Mouse (Mus musculus) granulocyte monocyte progenitor cell, adult 5-6 weeks (primary cell): ENCODE measurements around the gene Gm47841. TPM values are rescaled to one million over a fixed set of nuclear protein-coding genes. Genes with fewer than 3 reads are reported as not detected.
A peak's percentile ranks its signal among the peaks of the same experiment; 100 is the strongest.

Source experiments
- ATAC-seq: replicated peaks from 2 replicates; pipeline ENCODE4 v1.8.0; 2016; ENCODE audit warnings: mild to moderate bottlenecking, moderate TSS enrichment, inconsistent platforms; ENCODE audit not compliant: poor library complexity, severe bottlenecking
- total RNA-seq, 2 experiments: library from RNA; stranded (forward) in 1 of 2; stranded (reverse) in 1 of 2; fragments of 200-712, 200-1000 nt in 1 of 2; fragments of >200 nt in 1 of 2; fragmentation: Nextera tagmentation in 1 of 2; gene quantifications; 2 replicates each; pipeline ENCODE4 v1.2.3; 2014 to 2017

Gene Gm47841
- total RNA-seq, 2 experiments from 2014 or later, result not detected

- peak; percentile 24; the same call in 1 of the 2 replicates for ATAC-seq
Observed at GRCm38 (mm10) chr15:101046527-101047193, 537 bp downstream of the Gm47841 start.

GRCm38 (mm10) chr15:101046039-101046526 is 1.1 kb downstream of the Gm47841 start:
- no peak for ATAC-seq

GRCm38 (mm10) chr15:101044531-101044930 is 2.7 kb downstream of the Gm47841 start:
- ATAC-seq, result no peak

GRCm38 (mm10) chr15:101042613-101043012 is 4.6 kb downstream of the Gm47841 start:
- ATAC-seq, result peak; percentile 55; the same call in 1 of the 2 replicates

- ATAC-seq, result no peak
Observed at GRCm38 (mm10) chr15:101041966-101042365, 5.2 kb downstream of the Gm47841 start.

GRCm38 (mm10) chr15:101039651-101040050 is 7.5 kb downstream of the Gm47841 start:
- 0 out of 2 replicates have a peak, but pooled peaks have one; percentile 25 for ATAC-seq

- ATAC-seq, result no peak
Observed at GRCm38 (mm10) chr15:101028960-101029359, 18.2 kb downstream of the Gm47841 start.

- ATAC-seq, result no peak
Observed at GRCm38 (mm10) chr15:101011352-101011751, 35.8 kb downstream of the Gm47841 start.

GRCm38 (mm10) chr15:101008386-101009010 is 38.7 kb downstream of the Gm47841 start:
- no peak for ATAC-seq

- no peak for ATAC-seq
Observed at GRCm38 (mm10) chr15:101007236-101007635, 40.0 kb downstream of the Gm47841 start.

- ATAC-seq, result peak; percentile 80
Observed at GRCm38 (mm10) chr15:101006251-101007040, 40.8 kb downstream of the Gm47841 start.

GRCm38 (mm10) chr15:101005717-101006116 is 41.5 kb downstream of the Gm47841 start:
- no peak for ATAC-seq

GRCm38 (mm10) chr15:101004538-101004937 is 42.7 kb downstream of the Gm47841 start:
- ATAC-seq, result no peak

- ATAC-seq, result no peak
Observed at GRCm38 (mm10) chr15:101002466-101002865, 44.7 kb downstream of the Gm47841 start.

GRCm38 (mm10) chr15:101001685-101002084 is 45.5 kb downstream of the Gm47841 start:
- ATAC-seq, result no peak

GRCm38 (mm10) chr15:100997090-100997489 is 50.1 kb downstream of the Gm47841 start:
- ATAC-seq, result peak; percentile 62

Other genes with a start within 250 kb of the Gm47841 start
- gene Scn8a, start 177.5 kb downstream of the Gm47841 start, total RNA-seq (2014; fragmentation: Nextera tagmentation), result not detected in 2 replicates
- gene Scn8a, start 177.5 kb downstream of the Gm47841 start, total RNA-seq (2017), result not detected in 2 replicates
- gene Fignl2, start 31.2 kb upstream of the Gm47841 start, total RNA-seq (2014; fragmentation: Nextera tagmentation), result not detected in 2 replicates
- gene Fignl2, start 31.2 kb upstream of the Gm47841 start, total RNA-seq (2017), result not detected in 2 replicates
- not detected in 2 replicates for gene Ankrd33, start 68.4 kb upstream of the Gm47841 start, total RNA-seq (2014; fragmentation: Nextera tagmentation)
- gene Ankrd33, start 68.4 kb upstream of the Gm47841 start, total RNA-seq (2017), result not detected in 2 replicates
- 0.30 TPM in 1 of 2 replicates, not detected in the other for gene Acvrl1, start 81.1 kb upstream of the Gm47841 start, total RNA-seq (2014; fragmentation: Nextera tagmentation)
- gene Acvrl1, start 81.1 kb upstream of the Gm47841 start, total RNA-seq (2017), result 0.73 and 2.7 TPM in 2 replicates
- 6.9 and 8.7 TPM in 2 replicates for gene Acvr1b, start 126.7 kb upstream of the Gm47841 start, total RNA-seq (2014; fragmentation: Nextera tagmentation)
- gene Acvr1b, start 126.7 kb upstream of the Gm47841 start, total RNA-seq (2017), result 6.9 and 9.9 TPM in 2 replicates
- 3.2 and 4.1 TPM in 2 replicates for gene Grasp, start 176.8 kb upstream of the Gm47841 start, total RNA-seq (2014; fragmentation: Nextera tagmentation)
- 0.26 and 1.0 TPM in 2 replicates for gene Grasp, start 176.8 kb upstream of the Gm47841 start, total RNA-seq (2017)
- 1.4 and 4.0 TPM in 2 replicates for gene Nr4a1, start 206.9 kb upstream of the Gm47841 start, total RNA-seq (2014; fragmentation: Nextera tagmentation)
- 2.4 and 4.1 TPM in 2 replicates for gene Nr4a1, start 206.9 kb upstream of the Gm47841 start, total RNA-seq (2017)
- 35.3 and 36.0 TPM in 2 replicates for gene Atg101, start 236.9 kb upstream of the Gm47841 start, total RNA-seq (2014; fragmentation: Nextera tagmentation)
- 51.9 and 60.6 TPM in 2 replicates for gene Atg101, start 236.9 kb upstream of the Gm47841 start, total RNA-seq (2017)
- gene 6030408B16Rik, start 245.8 kb upstream of the Gm47841 start, total RNA-seq (2014; fragmentation: Nextera tagmentation), result 0.60 TPM in 1 of 2 replicates, not detected in the other
- gene 6030408B16Rik, start 245.8 kb upstream of the Gm47841 start, total RNA-seq (2017), result 0.86 TPM in 1 of 2 replicates, not detected in the other